Mouse (Mus musculus): ENCODE results near the gene Trim43a. TPM values are rescaled to one million over a fixed set of nuclear protein-coding genes. Genes with fewer than 3 reads are reported as not detected.
"Not testable (repeated sequence)": the region's sequence is repeated elsewhere in the genome, so short reads cannot be mapped to it uniquely, and the experiment has no call there.

Trim43a gene
- polyA plus RNA-seq, 1 experiment from 2014 or later: not detected

DNA sequence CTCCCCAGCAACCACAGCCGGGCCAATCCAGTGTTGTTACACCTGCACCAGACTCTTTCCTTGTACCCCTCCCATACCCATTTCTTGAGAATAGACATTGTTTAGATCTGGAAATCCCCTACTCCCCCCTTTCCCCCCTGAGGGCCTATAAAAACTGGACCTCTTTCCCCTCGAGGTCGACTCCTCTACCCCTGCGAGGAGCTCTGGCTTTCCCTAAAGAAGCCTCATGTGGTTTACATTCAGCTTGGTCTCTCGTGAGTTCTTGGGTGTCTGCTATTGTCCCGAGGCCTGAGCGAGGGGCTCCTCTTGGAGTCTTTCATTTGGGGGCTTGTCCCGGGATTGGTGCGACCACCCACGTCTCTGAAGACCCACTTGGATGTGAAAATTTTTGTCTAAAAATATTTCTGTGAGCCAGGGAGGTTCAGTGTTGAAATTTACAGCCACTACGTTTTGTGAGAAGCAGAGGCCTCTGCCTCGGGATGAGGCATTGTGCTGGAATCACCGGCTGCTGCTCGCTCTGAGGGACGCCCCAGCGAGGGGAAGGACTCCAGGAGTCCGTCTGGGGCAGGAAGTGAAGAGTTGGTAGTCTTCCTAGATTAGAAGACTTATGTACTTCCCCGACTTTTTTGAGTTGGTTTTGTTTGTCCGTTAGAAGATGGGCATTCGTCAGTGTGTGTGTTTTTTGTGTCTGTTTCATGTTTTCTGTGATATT is 45.3 kb downstream of the Trim43a start:
- not testable (repeated sequence) for H3K4me2 ChIP-seq (ENCODE audit: low read depth, low read length, severe bottlenecking); H3K27me3 ChIP-seq (ENCODE audit: control insufficient read depth, insufficient read depth, low read length); DNase-seq (ENCODE audit: low spot score); ATAC-seq (replicated peaks; ENCODE audit: low FRiP score); H3K27ac ChIP-seq (ENCODE audit: low read depth, low read length); H3K9ac ChIP-seq (ENCODE audit: low read length); H3K4me3 ChIP-seq (ENCODE audit: low read depth, low read length); H3K9me3 ChIP-seq (ENCODE audit: control insufficient read depth, low read length); H3K36me3 ChIP-seq (ENCODE audit: control insufficient read depth, insufficient read depth, low read length); H3K4me1 ChIP-seq (replicated peaks; ENCODE audit: control insufficient read depth, insufficient read depth, low read length)
- 67% methylated on average over 13 of the region's 20 CpGs for WGBS

DNA sequence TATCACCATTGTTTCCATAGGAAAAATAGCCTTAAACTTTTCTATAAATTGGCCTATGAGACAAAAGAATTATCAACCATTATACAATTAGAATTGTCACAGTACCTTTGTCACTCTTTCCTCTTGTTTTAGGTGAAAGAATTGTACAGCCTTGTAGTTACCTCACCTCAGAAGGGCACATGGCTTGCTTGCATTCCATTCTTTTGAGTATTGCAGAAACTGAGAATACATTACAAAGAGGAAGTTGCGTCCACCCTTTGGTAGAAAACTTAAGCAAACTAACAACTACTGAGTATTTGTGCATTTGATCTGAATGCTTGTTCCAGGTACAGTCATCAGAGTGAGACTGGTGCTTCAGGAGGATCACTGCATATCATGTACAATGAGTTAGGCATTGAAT is 57.4 kb downstream of the Trim43a start:
- not testable (repeated sequence) for ATAC-seq (replicated peaks; ENCODE audit: low FRiP score)

More for the DNA sequence above, 57.4 kb downstream of the Trim43a start:
- not testable (repeated sequence) for H3K9me3 ChIP-seq (ENCODE audit: control insufficient read depth, low read length); H3K36me3 ChIP-seq (ENCODE audit: control insufficient read depth, insufficient read depth, low read length); H3K4me3 ChIP-seq (ENCODE audit: low read depth, low read length); H3K27me3 ChIP-seq (ENCODE audit: control insufficient read depth, insufficient read depth, low read length); H3K27ac ChIP-seq (ENCODE audit: low read depth, low read length); H3K9ac ChIP-seq (ENCODE audit: low read length); DNase-seq (ENCODE audit: low spot score); H3K4me2 ChIP-seq (ENCODE audit: low read depth, low read length, severe bottlenecking); H3K4me1 ChIP-seq (replicated peaks; ENCODE audit: control insufficient read depth, insufficient read depth, low read length)
- whole genome bisulfite sequencing: 93% methylated on average over 1 of the region's 1 CpGs

Other genes with a start within 250 kb of the Trim43a start
- gene Snx14, start 141.9 kb upstream of the Trim43a start, polyA plus RNA-seq (2014; fragmentation: Nextera tagmentation; extraction: Ambion mirVana): 21.7 and 22.8 TPM in 2 replicates
- 0.41 and 0.75 TPM in 2 replicates for gene Gm20537, start 124.3 kb upstream of the Trim43a start, polyA plus RNA-seq (2014; fragmentation: Nextera tagmentation; extraction: Ambion mirVana)
- 141 and 148 TPM in 2 replicates for gene Syncrip, start 98.3 kb upstream of the Trim43a start, polyA plus RNA-seq (2014; fragmentation: Nextera tagmentation; extraction: Ambion mirVana)
- gene Zfp949, start 32.9 kb upstream of the Trim43a start, polyA plus RNA-seq (2014; fragmentation: Nextera tagmentation; extraction: Ambion mirVana): 7.8 and 10.1 TPM in 2 replicates
- gene Mthfsl, start 139.4 kb downstream of the Trim43a start, polyA plus RNA-seq (2014; fragmentation: Nextera tagmentation; extraction: Ambion mirVana): 21.6 and 25.6 TPM in 2 replicates
- gene Bcl2a1d, start 151.0 kb downstream of the Trim43a start, polyA plus RNA-seq (2014; fragmentation: Nextera tagmentation; extraction: Ambion mirVana): 0.57 TPM in 1 of 2 replicates, not detected in the other

Data from forebrain, embryonic 11.5 days (tissue).